Mouse (Mus musculus) skeletal muscle tissue, postnatal 0 days (tissue): ENCODE results near the gene Sprr2i. TPM values are rescaled to one million over a fixed set of nuclear protein-coding genes. Genes with fewer than 3 reads are reported as not detected.

Source experiments
- polyA plus RNA-seq: library from polyadenylated mRNA; unstranded; fragments of >200 nt; fragmentation: Nextera tagmentation; extraction: Ambion mirVana; gene quantifications from 2 replicates; pipeline ENCODE4 v1.2.1, GENCODE M21; 2015

Gene Sprr2i
- polyA plus RNA-seq = not detected in 2 replicates

DNA sequence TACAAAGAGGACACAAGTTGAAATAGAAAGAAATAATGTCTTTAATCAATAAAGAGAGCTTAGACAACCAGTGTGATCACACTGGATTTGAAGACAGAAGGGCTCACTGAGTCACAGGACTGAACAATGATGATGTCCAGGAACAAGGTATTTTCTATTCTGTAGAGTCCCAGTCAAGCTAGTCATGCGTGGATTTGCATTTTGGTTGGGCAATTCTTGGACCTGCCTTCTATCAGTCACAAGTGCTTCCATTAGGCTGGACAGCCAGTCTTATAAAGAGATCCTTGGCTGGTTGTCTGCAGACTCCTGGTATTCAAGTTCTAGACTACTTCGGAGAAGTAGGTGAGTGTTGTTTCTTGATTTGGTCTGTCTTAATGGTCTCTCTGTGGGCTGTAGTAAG is at the start of gene Sprr2i:
Sprr2i (plus strand) TSS at position 301 of the 400 bp plus-strand sequence.

DNA sequence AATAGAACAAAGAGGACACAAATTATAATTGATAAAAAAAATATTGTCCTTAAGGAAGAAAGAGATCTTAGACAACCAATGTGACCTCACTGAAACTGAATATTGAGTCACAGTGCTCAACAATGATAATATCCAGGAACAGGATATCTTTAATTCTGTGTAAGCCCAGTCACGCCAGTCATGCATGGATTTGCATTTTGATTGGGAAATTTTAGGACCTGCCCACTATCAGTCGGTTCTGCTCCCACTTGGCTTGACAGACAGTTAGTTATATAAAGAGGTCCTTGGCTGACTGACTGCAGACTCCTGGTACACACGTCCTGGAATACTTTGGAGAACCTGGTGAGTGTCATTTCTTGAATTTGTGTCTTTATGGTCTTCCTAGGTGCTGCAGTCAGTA is 42.9 kb upstream of the Sprr2i start, which contains the start of gene Sprr2f:
Sprr2f (plus strand) TSS at position 301 of the 400 bp plus-strand sequence.

DNA sequence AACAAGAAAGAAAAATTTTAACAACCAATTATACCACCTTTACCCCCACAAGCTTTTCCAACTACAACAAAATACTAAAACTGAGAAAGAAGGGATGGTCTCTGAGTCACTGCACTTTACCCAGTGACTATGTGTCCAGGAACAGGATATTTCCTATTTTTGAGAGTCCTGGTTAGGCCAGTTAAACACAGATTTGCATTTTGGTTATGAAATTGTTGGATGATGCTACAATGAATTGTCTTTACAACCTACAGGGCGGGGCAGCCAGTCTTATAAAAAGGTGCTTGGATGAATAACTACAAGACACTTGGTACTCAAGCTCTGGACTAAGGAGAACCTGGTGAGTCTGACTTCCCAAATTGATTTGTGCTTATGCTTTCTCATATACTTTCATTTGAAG is 22.4 kb upstream of the Sprr2i start, which contains the start of gene Sprr2h:
Sprr2h (plus strand) TSS at position 301 of the 400 bp plus-strand sequence.

DNA sequence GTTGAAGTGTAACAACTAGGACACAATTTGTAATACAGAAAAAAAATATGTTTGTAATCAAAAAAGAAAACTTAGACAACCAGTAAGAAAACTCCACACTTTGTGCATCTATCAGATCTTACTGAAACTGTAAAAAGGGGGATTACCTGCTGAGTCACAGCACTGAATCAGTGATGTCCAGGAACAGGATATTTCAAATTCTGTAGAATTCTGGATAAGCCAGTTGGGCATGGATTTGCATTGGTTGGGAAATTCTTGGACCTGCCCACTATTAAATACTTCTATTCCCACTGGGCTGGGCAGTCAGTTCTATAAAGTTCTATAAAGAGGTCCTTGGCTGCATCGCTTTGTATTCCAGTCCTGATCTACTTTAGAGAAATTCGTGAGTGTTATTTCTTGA is 10.0 kb downstream of the Sprr2i start, which contains the start of gene Sprr2j-ps:
Sprr2j-ps (plus strand) TSS at position 301 of the 400 bp plus-strand sequence.

DNA sequence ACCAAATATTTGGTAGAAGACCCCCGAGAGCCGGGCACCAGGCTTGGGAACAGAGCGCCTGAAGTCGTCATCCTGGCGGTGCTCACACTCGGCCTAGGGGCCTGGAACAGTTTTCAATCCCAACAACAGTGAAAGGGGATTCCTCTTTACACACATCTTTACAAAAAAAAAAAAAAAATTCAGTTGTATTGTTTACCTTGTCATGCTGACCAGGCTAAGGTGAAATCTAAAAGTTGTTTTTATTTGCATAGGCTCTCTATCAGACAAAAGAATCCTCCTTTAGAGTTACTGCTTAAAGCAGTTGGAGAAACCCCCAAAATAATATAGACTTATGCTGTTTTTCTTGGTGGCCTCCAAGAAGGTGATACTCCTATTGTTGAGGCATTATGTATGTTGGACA is 21.5 kb downstream of the Sprr2i start, which contains the start of gene Gm9774:
Gm9774 (minus strand) TSS at position 101 of the 400 bp plus-strand sequence.

DNA sequence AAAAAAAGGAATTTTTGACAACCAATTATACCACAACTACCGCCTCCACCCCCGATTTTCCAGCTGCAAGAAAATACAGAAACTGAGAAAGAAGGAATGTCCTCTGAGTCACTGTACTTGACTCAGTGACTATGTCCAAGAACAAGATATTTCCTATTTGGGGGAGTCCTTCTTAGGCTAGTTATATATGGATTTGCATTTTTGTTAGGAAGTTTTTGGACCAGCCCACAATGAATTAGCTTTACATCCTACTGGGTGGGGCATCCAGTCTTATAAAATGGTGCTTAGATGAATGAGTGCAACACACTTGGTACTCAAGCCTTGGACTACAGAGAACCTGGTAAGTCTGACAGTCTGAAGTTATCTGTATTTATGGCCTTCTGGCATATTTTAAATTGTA is 24.5 kb downstream of the Sprr2i start, which contains the start of gene Sprr2k:
Sprr2k (plus strand) TSS at position 301 of the 400 bp plus-strand sequence.

DNA sequence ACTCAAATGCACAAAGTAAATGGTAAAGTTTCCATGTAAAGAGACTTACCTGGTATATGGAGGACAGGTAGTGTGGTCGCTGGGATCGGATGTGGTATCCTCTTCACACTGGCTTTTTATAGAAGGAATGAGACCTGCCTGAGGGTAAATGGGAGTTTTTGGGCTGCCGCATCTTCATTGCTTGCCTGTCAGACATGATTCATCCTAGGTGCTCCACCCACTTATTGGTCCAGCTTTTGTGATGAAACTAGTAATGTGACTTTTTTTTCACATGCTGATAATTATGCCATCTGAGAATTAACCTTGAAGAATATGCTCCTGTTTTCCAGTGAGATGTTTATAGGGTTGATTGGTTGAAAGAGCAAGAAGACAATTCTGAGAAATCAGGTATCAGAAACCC is 30.9 kb downstream of the Sprr2i start, which contains the start of gene Sprr1b:
Sprr1b (minus strand) TSS at position 101 of the 400 bp plus-strand sequence.

DNA sequence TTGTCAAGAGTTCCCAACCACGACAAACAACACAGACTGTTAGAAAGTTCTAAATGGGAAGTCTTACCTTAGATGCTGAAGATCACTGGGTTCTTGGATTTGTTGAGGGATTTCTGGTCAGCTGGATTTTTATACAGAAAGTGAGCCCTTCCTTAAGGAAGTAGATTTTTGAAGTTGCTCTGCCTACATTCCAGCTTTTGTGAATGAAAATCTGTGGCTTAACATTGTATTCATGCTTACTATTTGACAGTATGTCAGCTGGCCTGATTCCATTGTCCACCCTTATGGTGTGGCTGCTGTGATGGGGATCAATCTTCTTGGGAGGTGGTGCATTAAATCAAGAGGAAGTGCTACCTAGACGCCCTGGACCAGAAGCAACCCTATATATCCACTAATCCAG is 50.8 kb downstream of the Sprr2i start, which contains the start of gene Sprr3:
Sprr3 (minus strand) TSS at position 101 of the 400 bp plus-strand sequence.

Other genes with a start within 250 kb of the Sprr2i start
- gene Sprr2a1, start 192.2 kb upstream of the Sprr2i start, polyA plus RNA-seq = not detected in 2 replicates
- gene Sprr2a2, start 192.1 kb upstream of the Sprr2i start, polyA plus RNA-seq = 0.35 and 8.7 TPM in 2 replicates
- 0.76 TPM in 1 of 2 replicates, not detected in the other for gene Sprr2a3, start 122.6 kb upstream of the Sprr2i start, polyA plus RNA-seq
- gene Sprr2b, start 91.4 kb upstream of the Sprr2i start, polyA plus RNA-seq = not detected in 2 replicates
- 1.0 TPM in 1 of 2 replicates, not detected in the other for gene Sprr2d, start 68.9 kb upstream of the Sprr2i start, polyA plus RNA-seq
- gene Sprr2e, start 55.8 kb upstream of the Sprr2i start, polyA plus RNA-seq = not detected in 2 replicates
- not detected in 2 replicates for gene Sprr2f, start 42.8 kb upstream of the Sprr2i start, polyA plus RNA-seq
- 0.84 TPM in 1 of 2 replicates, not detected in the other for gene Sprr2h, start 22.3 kb upstream of the Sprr2i start, polyA plus RNA-seq
- not detected in 2 replicates for gene Sprr2j-ps, start 10.1 kb downstream of the Sprr2i start, polyA plus RNA-seq
- gene Gm9774, start 21.4 kb downstream of the Sprr2i start, polyA plus RNA-seq = 8.4 and 11.3 TPM in 2 replicates
- gene Sprr2k, start 24.6 kb downstream of the Sprr2i start, polyA plus RNA-seq = not detected in 2 replicates
- 2.6 TPM in 1 of 2 replicates, not detected in the other for gene Sprr1b, start 30.8 kb downstream of the Sprr2i start, polyA plus RNA-seq
- not detected in 2 replicates for gene Sprr3, start 50.7 kb downstream of the Sprr2i start, polyA plus RNA-seq
- not detected in 2 replicates for gene Sprr1a, start 77.9 kb downstream of the Sprr2i start, polyA plus RNA-seq
- not detected in 2 replicates for gene Sprr4, start 92.5 kb downstream of the Sprr2i start, polyA plus RNA-seq
- not detected in 2 replicates for gene 2310046K23Rik, start 126.5 kb downstream of the Sprr2i start, polyA plus RNA-seq
- 4.4 TPM in 1 of 2 replicates, not detected in the other for gene Ivl, start 165.7 kb downstream of the Sprr2i start, polyA plus RNA-seq
- gene Smcp, start 181.0 kb downstream of the Sprr2i start, polyA plus RNA-seq = not detected in 2 replicates
- gene 2210017I01Rik, start 199.5 kb downstream of the Sprr2i start, polyA plus RNA-seq = not detected in 2 replicates
- gene Lce6a, start 213.7 kb downstream of the Sprr2i start, polyA plus RNA-seq = 3.9 TPM in 1 of 2 replicates, not detected in the other
- gene Lce1a1, start 240.3 kb downstream of the Sprr2i start, polyA plus RNA-seq = 10.0 TPM in 1 of 2 replicates, not detected in the other
- 4.4 TPM in 1 of 2 replicates, not detected in the other for gene Lce1b, start 248.9 kb downstream of the Sprr2i start, polyA plus RNA-seq